Mouse (Mus musculus) heart, embryonic 14.5 days (tissue): ENCODE results near the gene Fkbp7. TPM values are rescaled to one million over a fixed set of nuclear protein-coding genes. Genes with fewer than 3 reads are reported as not detected.
A peak's percentile ranks its signal among the peaks of the same experiment; 100 is the strongest.

ENCODE experiments used
- ATAC-seq: fragments of 200-750 bp; cut with Nextera tagmentation; 2 replicates; pipeline ENCODE4 v1.8.0; 2017; ENCODE audit warnings: low read depth, moderate TSS enrichment; ENCODE audit not compliant: insufficient number of reproducible peaks, insufficient read depth, low FRiP score
- H3K27ac ChIP-seq, 2 experiments: fragments of 200-500 bp in 1 of 2; fragments of 300-500 bp in 1 of 2; sonication (generic) in 1 of 2; replicated peaks in 1 of 2; 2 replicates each; pipeline ENCODE4 v1.5.1; 2012 to 2014; ENCODE audit warnings: low read depth in 2 of 2, low read length in 2 of 2, control low read depth in 1 of 2, mild to moderate bottlenecking in 1 of 2, mixed read lengths in 1 of 2; ENCODE audit not compliant: control insufficient read depth in 1 of 2, insufficient read depth in 1 of 2
- H3K27me3 ChIP-seq: fragments of 300-500 bp; sonication (generic); 2 replicates; pipeline ENCODE4 v1.6.1; 2014; ENCODE audit warnings: mild to moderate bottlenecking, low read length, control low read depth; ENCODE audit not compliant: control insufficient read depth, insufficient read depth
- H3K36me3 ChIP-seq: fragments of 300-500 bp; sonication (generic); 2 replicates; pipeline ENCODE4 v1.6.1; 2014; ENCODE audit warnings: mild to moderate bottlenecking, control low read depth, low read length, mixed read lengths; ENCODE audit not compliant: control insufficient read depth, insufficient read depth
- H3K4me1 ChIP-seq, 2 experiments: fragments of 200-500 bp in 1 of 2; fragments of 300-500 bp in 1 of 2; sonication (generic) in 1 of 2; 2 replicates each; pipeline ENCODE4 v1.6.1; 2012 to 2014; ENCODE audit warnings: low read length in 2 of 2, control low read depth in 1 of 2, mixed read lengths in 1 of 2; ENCODE audit not compliant: control insufficient read depth in 2 of 2, insufficient read depth in 2 of 2
- H3K4me2 ChIP-seq: fragments of 300-500 bp; sonication (generic); 2 replicates; pipeline ENCODE4 v1.6.1; 2014; ENCODE audit warnings: mild to moderate bottlenecking, low read length
- H3K4me3 ChIP-seq, 2 experiments: fragments of 200-500 bp in 1 of 2; fragments of 300-500 bp in 1 of 2; sonication (generic) in 1 of 2; 2 replicates each; pipeline ENCODE4 v1.5.1; 2012 to 2014; ENCODE audit warnings: low read length in 2 of 2, mild to moderate bottlenecking in 2 of 2, control low read depth in 1 of 2, low read depth in 1 of 2, moderate library complexity in 1 of 2; ENCODE audit not compliant: control insufficient read depth in 1 of 2, insufficient read depth in 1 of 2
- H3K9ac ChIP-seq: fragments of 300-500 bp; sonication (generic); 2 replicates; pipeline ENCODE4 v1.6.1; 2014; ENCODE audit warnings: mild to moderate bottlenecking, low read length
- H3K9me3 ChIP-seq: fragments of 300-500 bp; sonication (generic); 2 replicates; pipeline ENCODE4 v1.6.1; 2016; ENCODE audit warnings: low read length, control low read depth; ENCODE audit not compliant: control insufficient read depth
- WGBS: fragments of 180-500 bp; shearing (Covaris S2); extraction: QIAGEN DNeasy Blood & Tissue Kit; methylation state at CpG from one replicate; pipeline ENCODE4 v1.1.7; 2014; 5-methylcytosine and 5-hydroxymethylcytosine counted together
- polyA plus RNA-seq: library from polyadenylated mRNA; unstranded; fragments of >200 nt; fragmentation: Nextera tagmentation; extraction: Ambion mirVana; gene quantifications from 2 replicates; pipeline ENCODE4 v1.2.1, GENCODE M21; 2014

The Fkbp7 gene
- polyA plus RNA-seq, 1 experiment from 2014 or later: 85.0 TPM

GRCm38 (mm10) chr2:76693765-76694164 is 20.8 kb upstream of the Fkbp7 start:
- Histone ChIP-seq H3K27me3 (no peaks in the 10 kb centered on the region), H3K4me1 (no peaks in the 10 kb centered on the region), H3K9ac (no peak overlapping the region), H3K36me3 (peaks cover 59% of the 10 kb centered on the region), H3K4me3 (no peak overlapping the region), H3K27ac (no peak overlapping the region), H3K4me2 (no peak overlapping the region), H3K9me3 (no peaks in the 10 kb centered on the region)
- no peak for ATAC-seq
- 79% methylated on average over 5 of the region's 5 CpGs for WGBS

- Histone ChIP-seq H3K27ac (no peak overlapping the region), H3K27me3 (no peaks in the 10 kb centered on the region), H3K4me1 (peaks cover 7 to 12% of the 10 kb centered on the region in 2 experiments), H3K9ac (no peak overlapping the region), H3K9me3 (no peaks in the 10 kb centered on the region), H3K4me2 (no peak overlapping the region), H3K4me3 (no peak overlapping the region), H3K36me3 (peaks cover 73% of the 10 kb centered on the region)
- WGBS: 68% methylated on average over 12 of the region's 12 CpGs
- no peak for ATAC-seq
These were observed 17.7 kb upstream of the Fkbp7 start for GRCm38 (mm10) chr2:76690436-76691204.

GRCm38 (mm10) chr2:76688162-76688561 is 15.2 kb upstream of the Fkbp7 start:
- WGBS: 20% methylated on average over 7 of the region's 7 CpGs
- Histone ChIP-seq H3K9me3 (no peaks in the 10 kb centered on the region), H3K9ac (no peak overlapping the region), H3K27me3 (no peaks in the 10 kb centered on the region), H3K36me3 (peaks cover 73% of the 10 kb centered on the region), H3K4me3 (no peak overlapping the region), H3K27ac (peak overlapping the region in 1 of 2 experiments; percentile 8; a peak in 1 of 4 replicates), H3K4me2 (no peak overlapping the region), H3K4me1 (peaks cover 7 to 12% of the 10 kb centered on the region in 2 experiments)
- ATAC-seq: peak; percentile 31; the same call in 1 of the 2 replicates

- WGBS: 64% methylated on average over 3 of the region's 3 CpGs
- Histone ChIP-seq H3K4me1 (peaks cover 7 to 12% of the 10 kb centered on the region in 2 experiments), H3K9me3 (no peaks in the 10 kb centered on the region), H3K36me3 (peaks cover 73% of the 10 kb centered on the region), H3K27ac (no peak overlapping the region; a peak in 1 of 4 replicates), H3K9ac (no peak overlapping the region), H3K27me3 (no peaks in the 10 kb centered on the region), H3K4me3 (no peak overlapping the region), H3K4me2 (no peak overlapping the region)
- no peak for ATAC-seq
These were observed 14.7 kb upstream of the Fkbp7 start for GRCm38 (mm10) chr2:76687608-76688007.

GRCm38 (mm10) chr2:76686986-76687385 is 14.1 kb upstream of the Fkbp7 start:
- no peak for ATAC-seq
- 90% methylated on average over 3 of the region's 3 CpGs for WGBS
- no peak overlapping the region for H3K27ac ChIP-seq
- H3K4me1 ChIP-seq: peaks cover 7 to 12% of the 10 kb centered on the region in 2 experiments
- no peak overlapping the region for H3K9ac ChIP-seq
- no peak overlapping the region for H3K4me2 ChIP-seq
- H3K36me3 ChIP-seq: peaks cover 73% of the 10 kb centered on the region
- H3K27me3 ChIP-seq: no peaks in the 10 kb centered on the region
- H3K9me3 ChIP-seq: no peaks in the 10 kb centered on the region
- H3K4me3 ChIP-seq: no peak overlapping the region

- no peaks in the 10 kb centered on the region for H3K4me1 ChIP-seq
- H3K4me2 ChIP-seq: no peak overlapping the region
- no peak overlapping the region for H3K4me3 ChIP-seq
- peaks cover 80% of the 10 kb centered on the region for H3K36me3 ChIP-seq
- H3K9me3 ChIP-seq: no peaks in the 10 kb centered on the region
- H3K27me3 ChIP-seq: no peaks in the 10 kb centered on the region
- no peak overlapping the region for H3K9ac ChIP-seq
- 88% methylated on average over 8 of the region's 8 CpGs for WGBS
- no peak overlapping the region for H3K27ac ChIP-seq
- ATAC-seq: no peak
These were observed 9.4 kb upstream of the Fkbp7 start for GRCm38 (mm10) chr2:76682301-76682700.

- Histone ChIP-seq H3K9me3 (no peaks in the 10 kb centered on the region), H3K27me3 (no peaks in the 10 kb centered on the region), H3K4me2 (peak overlapping the region; percentile 88), H3K4me3 (peak overlapping the region in 1 of 2 experiments; percentile 83; a peak in 1 of 4 replicates), H3K27ac (no peak overlapping the region), H3K4me1 (peaks cover 6 to 31% of the 10 kb centered on the region in 2 experiments), H3K36me3 (peaks cover 24% of the 10 kb centered on the region), H3K9ac (peak overlapping the region; percentile 89)
- no peak for ATAC-seq
- WGBS: 70% methylated on average over 13 of the region's 13 CpGs
These were observed 3.7 kb upstream of the Fkbp7 start for GRCm38 (mm10) chr2:76676401-76677226.
